In the genomic region with DNA sequence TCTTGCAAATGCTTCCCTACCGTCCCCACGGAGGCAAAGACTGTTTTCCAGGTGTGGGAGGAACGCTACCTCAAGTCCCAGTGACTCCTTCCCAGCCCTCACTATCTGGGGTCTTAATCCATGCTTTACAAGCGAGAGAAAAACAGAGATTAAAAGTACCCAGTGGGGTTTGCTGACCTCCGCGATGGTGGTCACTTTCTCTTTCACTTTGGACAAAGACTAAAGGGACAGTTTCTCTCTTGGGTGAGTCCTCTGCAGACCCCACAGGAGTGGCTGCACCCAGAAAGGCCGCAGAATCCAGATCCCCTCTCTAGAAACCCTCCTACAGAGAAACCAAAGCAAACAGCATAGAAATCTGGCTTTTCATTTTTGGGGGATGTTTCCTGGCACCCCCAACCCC, we compare ENCODE assay signal across 18 mouse cellular contexts.
DNase-seq lines count a peak whose midpoint lies in the region; ATAC-seq and TF ChIP-seq lines count a peak whose summit lies in the region.
"Had no signal": no experiment of that assay in that cellular context is flagged by ENCODE, and none has a peak within 500 bp of the region (broad histone marks: within the 10 kb centered on the region; RNA-seq: fewer than 3 reads in every experiment).

No protein-coding gene starts in this region.

- H3K9ac ChIP-seq in lung, embryonic 16.5 days (ENCODE audit: low read length): peak overlapping the region; percentile 32
- H3K9ac ChIP-seq: forebrain, embryonic 12.5 days; hindbrain, embryonic 13.5 days; liver, embryonic 15.5 days had no signal

- no peak for ATAC-seq in lung, embryonic 16.5 days (ENCODE audit: low read depth)
- ATAC-seq: activated CD4-positive, CD25-positive, alpha-beta regulatory T cell, adult 4 months; Patski had no signal

- peaks cover 10% of the 10 kb centered on the region for H3K27me3 ChIP-seq in lung, embryonic 16.5 days (ENCODE audit: control insufficient read depth, insufficient read depth, low read depth, low read length)

- no peaks in the 10 kb centered on the region for H3K36me3 ChIP-seq in lung, embryonic 16.5 days (ENCODE audit: control insufficient read depth, insufficient read depth, low read length)
- H3K36me3 ChIP-seq: forebrain, embryonic 12.5 days; heart, embryonic 10.5 days; hindbrain, embryonic 13.5 days; liver, embryonic 15.5 days had no signal

- H3K4me1 ChIP-seq in lung, embryonic 16.5 days (replicated peaks; ENCODE audit: control insufficient read depth, insufficient read depth, low read length): no peaks in the 10 kb centered on the region
- H3K4me1 ChIP-seq in bone marrow macrophage, adult 2 months (ENCODE audit: control insufficient read depth, insufficient read depth, low read length): no peaks in the 10 kb centered on the region
- H3K4me1 ChIP-seq: hindbrain, embryonic 13.5 days; liver, embryonic 15.5 days had no signal

- H3K27ac ChIP-seq in lung, embryonic 16.5 days (ENCODE audit: low read length): no peak overlapping the region
- no peak overlapping the region for H3K27ac ChIP-seq in bone marrow macrophage, adult 2 months (ENCODE audit: insufficient read depth, low read depth, low read length)
- H3K27ac ChIP-seq: forebrain, embryonic 12.5 days; heart, embryonic 10.5 days; hindbrain, embryonic 13.5 days; liver, embryonic 15.5 days had no signal

- TF ChIP-seq POLR2A in bone marrow macrophage, adult 2 months (IDR thresholded peaks at IDR 0.05; ENCODE audit: borderline replicate concordance, low read depth, low read length): no peak

- H3K4me2 ChIP-seq in lung, embryonic 16.5 days (ENCODE audit: low read depth, low read length): peak overlapping the region; percentile 34
- H3K4me2 ChIP-seq: forebrain, embryonic 12.5 days; hindbrain, embryonic 13.5 days; liver, embryonic 15.5 days had no signal

- H3K4me3 ChIP-seq in lung, embryonic 16.5 days (ENCODE audit: low read length): no peak overlapping the region
- H3K4me3 ChIP-seq in bone marrow macrophage, adult 2 months (ENCODE audit: insufficient read depth, low read length): peak overlapping the region; percentile 19
- H3K4me3 ChIP-seq: forebrain, embryonic 12.5 days; heart, embryonic 10.5 days; hindbrain, embryonic 13.5 days; liver, embryonic 15.5 days had no signal

- DNase-seq in heart, adult 11 months: peak; percentile 83
- DNase-seq in heart, adult 8-10 months (ENCODE audit: low spot score): no peak
- no peak for DNase-seq in lung, adult 18-20 months
- DNase-seq in urinary bladder, postnatal 25 days (ENCODE audit: low spot score): peak; percentile 29
- DNase-seq in cerebellum, adult 8-10 months: no peak
- DNase-seq: cerebellum, adult 9-10 months; gastrocnemius, postnatal 14 days; heart, postnatal 10 days; kidney, postnatal 36 days; layer of hippocampus, adult 9-11 months had no signal

- H3K9me3 ChIP-seq in lung, embryonic 16.5 days (ENCODE audit: control insufficient read depth, low read length): no peaks in the 10 kb centered on the region
- H3K9me3 ChIP-seq: forebrain, embryonic 12.5 days; heart, embryonic 10.5 days; hindbrain, embryonic 13.5 days; liver, embryonic 15.5 days had no signal

- 56% methylated on average over 7 of the region's 7 CpGs for WGBS in lung, embryonic 16.5 days

- no peak for TF ChIP-seq CTCF in bone marrow macrophage, adult 2 months (IDR thresholded peaks at IDR 0.05; ENCODE audit: low read depth, low read length)

Comparison
In these comparisons a context has a peak if more than half of its experiments do, and no peak if none do; other contexts are left out.
1. DNase-seq: peak in heart, adult 11 months (single experiment) and urinary bladder, postnatal 25 days (single experiment); none in heart, adult 8-10 months (single experiment), lung, adult 18-20 months (0 of 2) and cerebellum, adult 8-10 months (single experiment).